Mouse (Mus musculus) C2C12 (cell line): ENCODE measurements around the gene Cmas.

ENCODE experiments used
- CTCF ChIP-seq: IDR thresholded peaks from one replicate; pipeline ENCODE4 v1.5.1; 2011; ENCODE audit not compliant: control insufficient read depth, insufficient read depth, insufficient read length
- MAX ChIP-seq: IDR thresholded peaks from one replicate; pipeline ENCODE4 v1.6.1; 2011; ENCODE audit warnings: mild to moderate bottlenecking, control low read depth
- MYOD1 ChIP-seq: IDR thresholded peaks from one replicate; pipeline ENCODE4 v1.6.1; 2011; ENCODE audit warnings: low read depth; ENCODE audit not compliant: control insufficient read depth, insufficient read length
- USF1 ChIP-seq: IDR thresholded peaks from one replicate; pipeline ENCODE4 v1.6.1; 2011; ENCODE audit warnings: low read depth, mild to moderate bottlenecking, control low read depth, moderate library complexity

GRCm38 (mm10) chr6:142708369-142708768 is 48.1 kb upstream of the Cmas start:
- TF ChIP-seq CTCF: no peak
- TF ChIP-seq MYOD1: no peak
- no peak for TF ChIP-seq USF1
- TF ChIP-seq MAX: no peak
